Mouse (Mus musculus) CD4-positive helper T cell, adult 2 months (primary cell): ENCODE results near the gene Sema4g.

Experiments
- DNase-seq: peaks from one replicate; pipeline ENCODE4 v3.0.0-alpha.2; 2012; ENCODE audit warnings: low read depth, missing footprints, low spot score

The Sema4g gene

DNA sequence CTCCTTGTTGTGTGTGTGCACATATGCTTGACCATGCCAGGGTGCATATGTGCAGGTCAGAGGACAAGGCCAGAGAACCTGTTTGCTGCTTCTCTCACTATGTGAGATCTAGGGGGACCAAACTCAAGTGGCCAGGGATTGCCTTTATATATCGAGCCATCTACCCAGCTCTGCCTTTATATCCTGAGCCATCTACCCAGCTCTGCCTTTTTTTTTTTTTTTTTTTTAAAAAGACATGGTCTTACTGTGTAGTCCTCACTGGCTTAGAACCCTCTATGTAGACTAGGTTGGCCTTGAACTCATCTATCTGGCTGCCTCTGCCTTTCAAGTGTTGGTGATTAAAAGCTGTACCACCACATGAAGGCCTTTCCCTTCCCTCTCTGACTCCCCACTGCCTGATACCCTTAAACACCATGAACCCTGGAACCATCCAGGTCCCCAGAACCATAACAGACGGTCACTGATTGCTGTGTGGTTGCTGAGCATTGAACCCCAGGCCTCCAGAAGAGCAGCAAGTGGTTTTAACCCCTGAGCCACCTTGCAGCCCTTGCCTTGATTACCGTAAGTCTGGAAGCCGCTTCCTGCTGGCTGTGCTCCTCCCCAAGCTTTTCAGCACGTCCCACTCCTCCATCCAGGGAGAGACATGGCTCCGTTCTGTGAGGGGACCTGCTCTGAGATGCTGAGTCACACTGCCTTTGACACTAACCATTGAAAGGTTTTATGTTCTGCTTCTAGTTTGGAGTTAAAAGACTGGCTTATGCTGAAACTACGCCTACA, 15.0 kb downstream of the Sema4g start:
- DNase-seq: no peak

DNA sequence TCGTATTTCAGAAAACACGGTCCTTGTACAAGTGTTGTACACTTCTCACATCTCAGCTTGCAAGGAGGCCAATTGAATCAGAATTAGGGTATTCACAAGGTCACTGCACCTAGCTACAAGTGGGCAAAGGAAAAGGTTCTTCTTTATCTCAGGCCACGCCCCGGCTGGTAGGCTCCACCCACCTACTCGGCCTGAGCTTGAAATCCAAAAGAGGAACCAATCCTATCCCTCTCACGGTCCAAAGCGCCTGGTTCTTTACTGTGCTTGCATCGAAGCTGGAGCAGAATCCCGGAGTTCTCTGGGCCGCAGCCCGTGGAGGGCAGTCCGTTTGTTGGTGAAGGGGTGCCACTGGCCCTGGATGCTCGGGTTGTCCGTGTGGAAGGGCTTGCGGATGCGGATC, 16.5 kb downstream of the Sema4g start, which contains the start of gene Twnk:
Gene Twnk (plus strand): TSS at position 220 of the 400 bp plus-strand sequence.
- peak; percentile 53 for DNase-seq

DNA sequence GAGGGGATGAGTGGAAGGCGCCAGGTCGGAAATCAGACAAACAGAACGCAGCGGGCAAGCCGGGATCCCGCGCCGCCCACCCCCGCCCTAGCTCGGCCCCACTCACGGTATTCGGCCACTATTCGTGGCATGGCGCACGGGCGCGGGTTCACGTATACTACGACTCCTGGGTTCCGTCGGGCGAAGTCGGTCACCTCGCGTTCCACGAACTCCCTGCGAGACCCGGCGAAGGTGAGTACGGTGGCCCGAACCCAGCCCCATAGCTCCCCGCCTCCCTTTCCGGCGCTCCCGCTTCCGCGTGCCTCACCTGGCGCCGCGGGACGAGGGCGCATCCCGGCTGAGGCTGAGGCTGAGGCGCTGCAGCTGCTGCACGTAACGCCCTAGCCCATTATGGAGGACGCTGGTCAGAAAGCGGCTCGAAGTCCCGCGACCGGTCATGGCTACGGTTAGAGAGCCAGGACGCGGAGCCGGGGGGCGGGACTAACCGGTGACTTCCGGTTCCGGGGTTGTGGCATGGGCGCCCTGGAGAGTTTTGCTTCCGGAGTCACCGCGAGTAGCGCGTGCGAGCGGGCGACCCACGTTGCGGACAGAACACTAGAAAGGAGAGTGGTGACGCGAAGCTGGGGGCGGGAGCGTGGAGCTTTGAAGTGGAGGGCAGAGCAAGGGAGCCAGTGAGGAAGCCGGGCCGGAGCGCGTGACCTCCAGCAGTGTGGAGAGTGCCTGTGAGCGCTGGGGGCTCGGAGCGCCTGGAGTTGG, 17.2 kb downstream of the Sema4g start, which contains the start of gene Mrpl43:
Gene Mrpl43 (minus strand): TSS at position 486 of the 756 bp plus-strand sequence.
- peak; percentile 96 for DNase-seq

DNA sequence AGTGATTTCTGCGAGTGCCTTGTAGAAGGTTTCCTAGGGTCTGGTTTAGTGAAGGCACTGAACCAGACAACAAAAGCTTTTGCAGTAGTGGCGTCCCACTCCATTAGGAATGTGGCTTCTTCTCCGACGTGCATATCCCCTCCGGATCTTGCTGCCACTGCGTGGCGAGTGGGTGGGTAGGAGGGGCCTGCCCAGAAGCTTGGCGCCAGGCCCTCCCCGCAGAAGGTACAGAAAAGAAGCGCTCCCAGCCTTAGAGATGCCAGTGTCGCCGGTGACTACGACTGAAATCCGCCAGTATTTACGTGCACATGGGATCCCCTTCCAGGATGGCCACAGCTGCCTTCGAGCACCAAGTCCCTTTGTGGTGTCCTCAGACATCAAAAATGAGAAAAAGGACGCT, 18.1 kb downstream of the Sema4g start:
- peak; percentile 50 for DNase-seq

- DNase-seq: no peak
These were observed 18.7 kb downstream of the Sema4g start for GRCm38 (mm10) chr19:45007425-45008191.

- DNase-seq: no peak
These were observed 21.7 kb downstream of the Sema4g start for GRCm38 (mm10) chr19:45010646-45011045.

DNA sequence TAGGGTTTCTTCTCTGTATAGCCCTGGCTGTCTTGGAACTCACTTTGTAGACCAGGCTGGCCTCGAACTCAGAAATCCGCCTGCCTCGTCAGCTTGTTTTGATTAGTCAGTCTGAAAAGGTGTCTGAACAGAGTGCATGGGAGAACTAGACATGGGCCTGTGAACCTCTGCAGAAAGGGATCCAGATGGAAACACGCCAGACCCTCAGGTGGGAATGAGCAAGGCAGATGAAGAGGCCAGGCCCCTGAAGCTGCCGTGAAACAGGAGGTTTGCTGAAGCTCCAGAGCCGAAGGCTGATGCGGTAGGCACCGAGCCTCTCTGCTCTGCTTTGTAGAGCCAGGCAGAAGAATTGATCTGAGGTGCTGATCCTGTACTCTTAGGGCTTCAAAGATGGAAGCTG, 23.3 kb downstream of the Sema4g start:
- no peak for DNase-seq

GRCm38 (mm10) chr19:45012636-45013035, 23.7 kb downstream of the Sema4g start:
- no peak for DNase-seq

DNA sequence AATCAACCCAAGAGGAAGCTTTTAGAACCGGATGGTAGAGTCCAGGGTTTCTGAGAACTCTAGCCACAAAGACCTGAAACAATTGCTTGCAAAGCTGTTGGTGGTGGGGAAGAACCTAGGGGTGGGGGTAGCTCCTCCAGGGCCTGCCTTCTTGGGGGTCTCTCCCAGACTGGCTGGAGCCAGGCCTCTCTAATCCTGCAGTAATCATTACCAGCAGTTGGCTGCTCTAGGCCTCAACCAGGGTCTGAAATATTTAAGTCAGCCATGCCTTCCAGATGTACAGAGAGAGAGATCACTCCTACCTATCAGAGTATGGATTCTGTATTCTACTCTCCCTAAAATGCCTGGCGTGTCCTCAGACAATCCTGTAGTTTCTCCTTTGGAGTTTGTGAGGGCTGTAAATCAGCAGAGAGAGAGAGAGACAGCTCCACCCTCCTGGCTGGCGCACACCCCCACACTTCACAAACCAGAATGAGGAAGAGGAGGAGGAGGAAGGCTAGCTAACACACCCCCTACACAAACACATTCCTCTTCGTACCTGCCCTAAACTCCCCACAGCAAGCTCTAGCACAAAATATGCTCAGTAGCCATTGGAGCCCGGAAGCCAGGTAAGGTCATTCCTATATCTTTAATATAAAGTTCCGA, 24.8 kb downstream of the Sema4g start:
- no peak for DNase-seq

DNA sequence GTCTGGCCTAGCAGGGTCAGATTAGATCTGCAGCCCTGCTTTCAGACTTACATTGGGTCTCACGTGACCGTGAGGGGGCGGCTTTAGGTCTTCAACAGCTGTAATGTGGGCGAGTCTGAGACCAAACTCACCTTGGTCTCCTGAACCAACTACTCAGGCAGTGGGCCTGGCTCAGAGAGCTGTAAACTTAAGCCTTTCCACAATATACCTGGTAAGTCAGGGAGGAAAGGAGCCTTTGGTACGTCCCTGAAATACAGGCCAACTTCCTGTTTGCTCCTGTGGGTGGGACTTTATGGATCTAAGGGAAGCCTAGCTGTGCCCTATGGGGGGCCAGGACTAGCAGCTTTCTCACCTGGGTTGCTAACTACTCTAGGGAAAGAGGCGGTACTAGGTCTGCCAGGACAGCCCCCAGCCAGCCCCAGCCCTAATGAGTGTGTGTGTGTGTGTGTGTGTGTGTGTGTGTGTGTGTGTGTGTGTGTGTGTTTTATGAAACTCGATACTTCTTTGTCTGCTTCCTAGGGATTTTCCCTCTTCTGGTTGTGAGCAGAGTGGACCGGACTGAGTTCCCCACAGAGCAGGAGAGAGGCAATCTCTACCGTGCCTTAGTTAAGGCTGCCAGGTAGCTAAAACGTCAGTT, 25.6 kb downstream of the Sema4g start, which contains the start of gene Lzts2:
Gene Lzts2 (plus strand): TSS at position 80 of the 637 bp plus-strand sequence.
- DNase-seq: peak; percentile 52

GRCm38 (mm10) chr19:45014981-45015402, 26.1 kb downstream of the Sema4g start:
- DNase-seq: no peak

DNA sequence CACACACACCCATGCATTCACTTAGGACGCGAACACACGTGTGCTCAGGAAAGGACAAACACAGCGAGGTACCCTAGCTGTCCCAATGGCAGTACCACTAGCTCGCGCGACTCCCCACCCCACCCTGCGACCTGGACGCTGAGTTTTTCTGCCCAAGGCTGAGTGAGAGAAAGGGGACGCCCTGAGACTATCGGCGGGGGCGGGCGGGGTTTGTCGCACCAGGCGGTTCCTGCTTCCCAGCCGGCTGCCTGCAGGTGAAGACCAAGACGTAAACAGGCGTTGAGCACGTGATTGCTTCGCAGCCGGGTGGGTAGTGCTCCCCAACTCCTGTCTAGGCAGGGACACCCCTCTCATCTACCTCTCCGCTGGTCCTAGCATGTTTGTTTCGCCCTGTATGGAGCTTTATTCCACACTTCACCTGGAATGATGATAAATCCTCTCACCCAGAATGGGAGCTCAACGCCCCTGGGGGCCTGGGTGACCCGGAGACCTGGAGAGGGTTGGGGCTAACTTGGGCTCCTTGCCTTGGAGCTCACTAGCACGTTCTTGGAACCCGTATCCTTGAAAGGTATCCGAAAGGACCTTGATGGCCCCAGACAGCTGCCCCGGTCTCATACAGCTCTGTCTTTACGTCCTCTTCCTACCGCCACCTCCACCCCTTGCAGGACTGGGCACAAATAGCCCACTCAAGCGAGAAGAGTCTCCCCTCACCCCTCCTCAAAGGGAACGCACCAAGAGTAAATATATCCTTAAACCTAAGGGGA, 26.8 kb downstream of the Sema4g start:
- peak; percentile 80 for DNase-seq

GRCm38 (mm10) chr19:45016341-45017215, 27.7 kb downstream of the Sema4g start:
- DNase-seq: peak; percentile 24

GRCm38 (mm10) chr19:45017216-45017771, 28.4 kb downstream of the Sema4g start:
- DNase-seq: peak; percentile 35

GRCm38 (mm10) chr19:45017909-45018308, 29.0 kb downstream of the Sema4g start:
- peak; percentile 61 for DNase-seq

DNA sequence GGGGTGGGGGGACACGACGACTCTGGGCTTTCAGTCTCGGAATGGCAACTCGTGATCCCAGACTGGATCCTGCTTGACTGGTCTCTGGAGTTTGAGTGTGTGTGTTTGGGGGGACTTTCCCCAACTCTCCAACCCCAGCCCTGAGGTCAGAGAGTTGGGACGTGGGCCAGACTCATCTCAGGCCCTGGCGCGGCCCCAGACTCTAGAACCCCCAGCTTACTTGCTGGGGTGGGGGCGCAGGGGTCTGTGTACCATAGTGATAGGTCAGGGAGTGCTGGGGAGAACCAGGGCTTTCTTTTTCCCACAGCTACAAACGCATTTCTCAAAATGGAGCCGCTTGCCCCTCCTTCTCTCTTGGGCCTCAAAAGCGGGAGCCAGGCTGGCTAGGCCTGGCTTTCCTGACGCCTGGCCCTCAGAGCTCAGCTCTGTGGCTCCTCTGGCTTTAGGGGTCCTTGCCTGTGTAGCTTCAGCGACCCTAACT, 29.5 kb downstream of the Sema4g start:
- DNase-seq: no peak

- DNase-seq: no peak
These were observed 31.4 kb downstream of the Sema4g start for GRCm38 (mm10) chr19:45020348-45020747.

- no peak for DNase-seq
These were observed 32.5 kb downstream of the Sema4g start for GRCm38 (mm10) chr19:45021362-45021761.

DNA sequence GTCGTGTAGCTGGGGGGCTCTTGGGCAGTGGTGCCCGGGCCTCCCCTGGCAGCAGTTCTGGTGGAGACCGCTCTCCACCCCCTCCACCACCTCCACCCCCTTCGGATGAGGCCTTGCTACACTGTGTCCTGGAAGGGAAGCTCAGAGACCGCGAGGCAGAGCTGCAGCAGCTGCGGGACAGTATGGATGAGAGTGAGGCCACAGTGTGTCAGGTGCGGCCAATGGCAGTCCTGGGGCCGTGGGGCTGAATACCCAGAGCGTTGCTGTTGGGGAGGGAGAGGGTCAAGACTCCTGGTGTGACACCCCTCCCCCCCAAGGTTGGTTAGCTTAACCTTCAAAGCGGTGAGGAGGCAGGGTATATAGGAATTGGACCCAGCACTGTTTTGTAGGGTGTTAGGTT, 35.1 kb downstream of the Sema4g start:
- no peak for DNase-seq
